Mouse (Mus musculus) CD4-positive, CD25-positive, alpha-beta regulatory T cell, adult 2 months (primary cell): ENCODE data around the gene Lnx1.

Experiments used
- DNase-seq: peaks from one replicate; pipeline ENCODE4 v3.0.0-alpha.2; 2012; ENCODE audit warnings: low read depth, low spot score

The Lnx1 gene

DNA sequence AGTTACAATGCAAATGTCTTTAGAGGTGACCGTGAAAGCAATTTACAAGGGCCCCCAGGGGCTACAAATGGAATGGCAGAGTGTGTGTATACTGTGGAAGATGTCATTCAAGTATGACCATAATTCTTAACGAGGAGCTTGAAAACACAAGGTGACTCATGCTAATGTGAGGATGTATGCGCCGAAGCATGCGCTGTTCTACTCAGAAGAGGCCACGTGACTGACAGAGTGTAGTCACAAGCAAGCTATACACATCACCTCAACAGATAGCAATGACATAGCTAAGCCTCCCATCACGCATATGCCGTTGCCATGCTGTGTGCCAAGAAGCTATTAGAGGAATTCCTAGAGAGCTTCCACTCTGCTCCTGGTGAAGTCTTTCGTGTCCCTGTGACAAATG is 5.2 kb downstream of the Lnx1 start:
- no peak for DNase-seq

- no peak for DNase-seq
Measured at GRCm38 (mm10) chr5:74694390-74694801, 8.3 kb downstream of the Lnx1 start.

- no peak for DNase-seq
Measured at GRCm38 (mm10) chr5:74693836-74694235, 8.9 kb downstream of the Lnx1 start.

- no peak for DNase-seq
Measured at GRCm38 (mm10) chr5:74692411-74693090, 10.2 kb downstream of the Lnx1 start.

- DNase-seq = no peak
Measured at GRCm38 (mm10) chr5:74688822-74689221, 13.9 kb downstream of the Lnx1 start.

DNA sequence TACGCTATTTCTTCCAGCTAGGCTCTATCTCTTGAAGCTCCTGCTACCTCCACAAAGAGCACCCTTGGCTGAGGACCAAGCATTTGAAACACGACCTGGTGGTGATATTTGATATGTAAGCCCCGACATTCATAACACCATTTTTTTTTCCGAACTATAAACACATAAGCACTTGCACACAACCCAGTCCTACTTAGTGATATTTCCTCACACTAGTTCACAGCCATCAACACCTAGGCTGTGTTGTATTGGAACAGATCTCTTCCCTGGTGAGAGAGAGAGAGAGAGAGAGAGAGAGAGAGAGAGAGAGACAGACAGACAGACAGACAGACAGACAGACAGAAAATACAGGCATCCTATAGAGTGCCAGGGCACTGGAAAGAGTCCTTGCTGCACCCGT is 17.8 kb downstream of the Lnx1 start:
- DNase-seq = no peak

- DNase-seq = no peak
Measured at GRCm38 (mm10) chr5:74683832-74684231, 18.9 kb downstream of the Lnx1 start.

DNA sequence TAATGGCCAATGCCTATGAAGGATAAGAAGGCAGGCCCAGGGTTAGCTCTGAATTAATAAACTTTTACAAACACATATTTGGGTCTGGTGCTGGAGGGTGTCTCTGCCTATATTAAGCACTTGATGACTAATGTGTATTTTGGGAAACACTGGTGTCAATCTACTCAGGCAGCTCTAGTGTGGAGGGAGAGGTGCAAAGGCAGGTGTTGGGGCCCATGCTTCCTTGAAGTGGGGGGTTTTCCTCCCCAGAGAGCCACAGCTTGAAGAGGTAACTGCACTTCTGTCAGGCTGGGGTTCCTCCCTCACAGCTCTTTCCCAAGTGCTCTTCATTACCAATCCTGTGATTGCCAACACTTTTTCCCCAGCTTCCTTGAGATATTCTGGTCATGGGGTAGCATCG is 20.0 kb downstream of the Lnx1 start:
- DNase-seq = no peak

- no peak for DNase-seq
Measured at GRCm38 (mm10) chr5:74679631-74680030, 23.1 kb downstream of the Lnx1 start.

GRCm38 (mm10) chr5:74678693-74679092 is 24.0 kb downstream of the Lnx1 start:
- DNase-seq = no peak

GRCm38 (mm10) chr5:74677399-74678338 is 25.0 kb downstream of the Lnx1 start:
- DNase-seq = no peak

DNA sequence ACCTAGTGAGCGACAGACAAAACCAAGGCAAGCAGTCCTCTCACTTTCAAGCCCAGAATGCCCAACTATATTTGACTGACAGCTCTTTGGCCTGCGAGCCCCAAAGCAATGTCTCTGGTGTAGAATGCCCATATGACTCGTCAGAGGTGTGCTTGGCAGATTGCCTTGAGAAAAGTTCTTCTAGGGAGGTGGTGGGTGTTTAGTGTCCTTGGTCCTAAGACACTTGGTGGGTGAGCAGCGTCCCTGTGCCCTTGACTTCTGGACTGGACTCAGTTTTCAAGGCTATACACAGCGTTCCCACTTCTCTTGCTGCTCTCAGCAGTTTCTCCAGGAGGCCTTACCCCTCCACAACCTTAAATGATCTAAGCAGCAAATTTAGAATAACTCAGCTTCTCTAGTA is 30.2 kb downstream of the Lnx1 start:
- DNase-seq = no peak

DNA sequence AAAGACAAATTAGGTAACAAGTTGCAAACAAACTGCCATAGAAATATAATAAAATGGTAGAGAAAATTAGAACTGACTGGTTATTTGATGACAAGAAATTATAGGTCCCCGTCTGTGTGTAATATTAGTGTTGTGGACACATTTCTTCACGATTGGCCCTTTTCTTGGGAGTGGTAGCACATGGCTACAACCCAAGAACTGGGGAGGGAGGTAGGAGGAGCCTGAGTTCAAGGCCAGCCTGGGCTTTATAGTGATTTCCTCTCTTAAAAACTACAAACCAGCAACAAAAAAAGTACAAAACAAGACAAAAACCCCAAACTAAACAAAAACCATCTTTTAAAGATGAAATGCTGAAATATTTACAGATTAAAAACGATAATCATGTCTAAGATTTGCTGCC is 31.8 kb downstream of the Lnx1 start:
- no peak for DNase-seq

DNA sequence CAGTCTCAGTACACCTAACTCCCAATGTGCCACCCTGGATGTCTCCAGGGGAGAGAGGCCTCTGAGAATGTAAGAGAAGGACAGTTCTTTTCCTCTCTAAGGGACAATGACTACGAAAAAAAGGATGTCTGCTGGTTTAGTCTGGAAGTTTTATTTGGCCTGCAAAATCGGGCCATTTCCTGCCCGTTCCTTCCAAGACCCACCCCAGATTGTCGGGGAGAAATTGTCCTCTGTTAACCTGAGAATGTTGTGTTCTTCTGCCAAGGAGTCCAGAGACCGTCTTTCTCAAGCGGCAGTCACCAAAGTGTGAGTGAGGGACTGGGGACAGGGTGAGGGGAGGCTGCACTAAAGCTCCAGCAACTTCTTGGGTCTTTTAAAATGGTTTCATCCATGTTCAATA is 32.8 kb downstream of the Lnx1 start:
- DNase-seq = no peak

DNA sequence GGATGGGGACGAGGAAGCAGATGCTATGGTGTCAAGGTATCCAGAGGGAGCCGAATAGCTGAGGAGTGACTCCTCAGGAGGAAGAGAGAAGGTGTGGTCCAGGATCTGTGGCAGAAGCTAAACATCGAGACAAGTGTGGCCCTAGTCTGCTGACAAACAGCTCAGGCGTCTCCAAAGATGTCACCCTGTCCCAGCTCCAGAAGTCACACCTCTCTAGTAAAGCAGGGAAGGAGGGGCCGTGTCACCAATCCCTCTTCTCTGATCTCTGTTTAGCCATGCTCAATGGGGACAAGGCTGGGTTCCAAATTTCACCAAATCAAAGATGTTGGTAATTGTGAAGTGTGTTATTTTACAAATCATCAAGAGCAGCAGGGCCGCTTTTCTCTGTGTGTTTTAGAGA is 33.8 kb downstream of the Lnx1 start:
- no peak for DNase-seq

GRCm38 (mm10) chr5:74662618-74663017 is 40.1 kb downstream of the Lnx1 start:
- DNase-seq = no peak

DNA sequence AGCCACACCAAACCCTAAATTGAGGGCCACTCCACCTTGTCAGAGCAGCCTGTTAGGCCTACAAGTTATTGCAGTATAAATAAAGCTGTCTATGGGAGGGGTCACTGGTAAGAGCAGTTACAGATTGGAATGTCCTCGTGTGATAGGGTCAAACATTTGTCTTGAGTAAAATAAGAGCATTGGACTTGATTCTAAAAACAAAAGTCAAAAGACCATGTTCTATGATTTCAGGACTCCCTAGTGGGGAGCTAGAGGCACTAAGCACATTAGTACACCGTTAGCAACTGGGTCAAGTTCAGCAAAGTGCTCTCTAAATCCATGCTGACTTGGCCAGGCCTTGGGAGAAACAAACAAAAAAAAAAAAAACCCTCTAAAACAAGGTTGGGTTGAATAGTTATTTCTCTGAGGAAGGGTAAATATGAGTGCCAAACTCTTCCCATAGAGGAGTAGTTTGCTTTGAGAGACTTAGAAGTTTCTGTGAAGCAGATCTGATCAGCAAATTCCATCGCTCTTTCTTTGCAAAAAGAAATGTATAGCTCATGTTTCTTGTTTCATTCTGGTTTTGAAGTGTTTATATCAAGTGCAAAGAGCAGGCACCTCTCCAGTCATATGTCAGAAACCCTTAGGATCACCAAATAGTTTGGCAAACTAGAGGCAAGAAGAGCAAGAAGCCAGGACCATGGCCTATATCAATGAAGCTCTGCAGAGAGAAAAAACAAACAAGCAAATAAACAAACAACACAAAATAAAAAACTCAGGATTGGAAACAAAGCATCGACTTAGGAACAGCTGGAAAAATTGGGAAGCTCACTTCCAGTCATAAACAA is 40.8 kb downstream of the Lnx1 start:
- DNase-seq = no peak

GRCm38 (mm10) chr5:74659856-74660255 is 42.9 kb downstream of the Lnx1 start:
- no peak for DNase-seq

DNA sequence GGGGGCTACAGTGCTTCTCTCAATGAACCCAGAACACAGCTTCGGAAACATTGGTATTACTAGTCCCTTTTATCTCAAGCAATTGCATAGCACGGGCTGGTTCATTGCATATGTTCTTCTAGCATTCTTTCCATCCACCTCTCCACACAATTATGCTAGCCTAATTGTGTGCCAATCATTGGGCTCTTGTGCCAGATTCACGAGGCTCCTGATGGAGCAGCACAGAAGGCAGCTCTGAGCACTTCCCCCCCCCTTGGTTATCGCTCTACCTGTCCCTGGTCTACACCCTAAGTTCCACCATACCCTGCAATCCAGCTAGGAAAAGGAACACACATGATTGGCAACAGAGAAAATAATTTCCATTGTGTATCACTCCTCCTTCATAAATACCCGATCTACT is 43.4 kb downstream of the Lnx1 start:
- no peak for DNase-seq

- no peak for DNase-seq
Measured at GRCm38 (mm10) chr5:74657930-74658329, 44.8 kb downstream of the Lnx1 start.

GRCm38 (mm10) chr5:74656410-74656809 is 46.3 kb downstream of the Lnx1 start:
- DNase-seq = no peak

DNA sequence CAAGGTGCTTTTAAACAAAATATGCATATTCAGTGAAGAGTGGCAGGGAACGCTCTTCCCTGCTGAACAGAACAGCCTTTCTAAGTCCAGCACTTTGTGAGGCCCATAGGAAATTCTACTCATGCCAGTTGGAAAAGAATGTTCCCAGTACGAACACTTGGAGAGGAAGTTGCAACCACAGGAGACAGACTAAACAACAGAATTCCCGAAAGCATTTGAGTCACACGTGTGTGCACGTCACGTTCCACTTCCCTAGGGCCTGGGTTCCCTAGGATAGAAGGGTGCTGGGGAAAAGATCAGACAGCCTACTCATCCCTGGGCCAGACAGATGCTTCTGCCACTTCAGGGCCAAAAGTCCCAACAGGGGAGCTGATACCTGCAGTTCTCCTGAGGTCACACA is 48.2 kb downstream of the Lnx1 start:
- no peak for DNase-seq
